Mouse (Mus musculus) liver, postnatal 0 days (tissue): ENCODE data around the gene Thtpa.

Experiments used
- CTCF ChIP-seq: sonication (generic); IDR thresholded peaks from 2 replicates; pipeline ENCODE4 v1.5.1; 2016; ENCODE audit warnings: antibody characterized with exemption, low read depth
- EP300 ChIP-seq: IDR thresholded peaks from 2 replicates; pipeline ENCODE4 v1.6.1; 2016; ENCODE audit warnings: antibody characterized with exemption, low read depth, mild to moderate bottlenecking

GRCm38 (mm10) chr14:55094704-55095231 lies at the start of gene Thtpa:
- TF ChIP-seq CTCF, result no peak
- no peak for TF ChIP-seq EP300
